Mouse (Mus musculus) bone marrow macrophage, adult 2 months (primary cell): ENCODE measurements at regions not wholly inside any gene's neighbourhood (a gene's known extent, or its start where the extent isn't known, plus 50 kb on each side); places are given as distances from the start of the nearest gene placed in this dataset.

Experiments
- CTCF ChIP-seq: IDR thresholded peaks from 2 replicates; pipeline ENCODE4 v1.5.1; 2012; ENCODE audit warnings: low read depth, mild to moderate bottlenecking, low read length, moderate library complexity
- POLR2A ChIP-seq: IDR thresholded peaks from 2 replicates; pipeline ENCODE4 v1.6.1; 2012; ENCODE audit warnings: mild to moderate bottlenecking, low read depth, low read length, borderline replicate concordance

DNA sequence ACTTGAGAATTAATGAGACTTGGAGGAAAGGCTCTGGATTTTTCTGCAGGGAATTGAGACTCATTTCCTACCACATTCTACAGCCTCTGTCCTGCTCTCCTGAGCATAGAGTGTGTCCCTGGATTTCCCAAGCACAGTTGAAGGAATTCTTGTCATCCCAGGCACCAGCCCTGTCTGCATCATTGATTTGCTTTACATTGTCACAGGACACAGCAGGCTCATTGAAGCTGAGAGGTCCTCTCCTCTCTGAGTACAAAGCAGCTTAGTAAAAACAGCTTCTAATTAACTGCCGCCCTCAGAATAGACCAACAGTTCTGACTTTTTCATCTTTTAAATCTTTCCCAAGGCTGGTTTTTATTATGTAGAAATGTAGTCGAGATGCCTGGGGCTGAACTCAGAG is 429.7 kb downstream of the Fgf9 start:
- TF ChIP-seq POLR2A (no peak), CTCF (no peak)
